Mouse (Mus musculus) midbrain, embryonic 15.5 days (tissue): ENCODE measurements at regions not wholly inside any gene's neighbourhood (a gene's known extent, or its start where the extent isn't known, plus 50 kb on each side); places are given as distances from the start of the nearest gene placed in this dataset.

ENCODE experiments used
- ATAC-seq: fragments of 200-750 bp; cut with Nextera tagmentation; replicated peaks from 2 replicates; pipeline ENCODE4 v1.8.0; 2017; ENCODE audit warnings: moderate TSS enrichment
- H3K27ac ChIP-seq: fragments of 300-500 bp; sonication (generic); 2 replicates; pipeline ENCODE4 v1.5.1; 2015; ENCODE audit warnings: mild to moderate bottlenecking, inconsistent platforms
- H3K27me3 ChIP-seq: fragments of 300-500 bp; sonication (generic); replicated peaks from 2 replicates; pipeline ENCODE4 v1.6.1; 2015; ENCODE audit warnings: inconsistent platforms
- H3K36me3 ChIP-seq: fragments of 300-500 bp; sonication (generic); replicated peaks from 2 replicates; pipeline ENCODE4 v1.6.1; 2015; ENCODE audit warnings: inconsistent platforms
- H3K4me1 ChIP-seq: fragments of 300-500 bp; sonication (generic); 2 replicates; pipeline ENCODE4 v1.6.1; 2015; ENCODE audit warnings: inconsistent platforms
- H3K4me2 ChIP-seq: fragments of 300-500 bp; sonication (generic); 2 replicates; pipeline ENCODE4 v1.6.1; 2015; ENCODE audit warnings: inconsistent platforms, mild to moderate bottlenecking, moderate library complexity
- H3K4me3 ChIP-seq: fragments of 300-500 bp; sonication (generic); 2 replicates; pipeline ENCODE4 v1.5.1; 2015; ENCODE audit warnings: mild to moderate bottlenecking, inconsistent platforms
- H3K9ac ChIP-seq: fragments of 300-500 bp; sonication (generic); 2 replicates; pipeline ENCODE4 v1.6.1; 2015; ENCODE audit warnings: mild to moderate bottlenecking, inconsistent platforms
- H3K9me3 ChIP-seq: fragments of 300-500 bp; sonication (generic); 2 replicates; pipeline ENCODE4 v1.6.1; 2016; ENCODE audit warnings: inconsistent platforms
- WGBS: fragments of 180-500 bp; shearing (Covaris S2); methylation state at CpG from one replicate; pipeline ENCODE4 v1.1.7; 2015; ENCODE audit warnings: mixed read lengths; 5-methylcytosine and 5-hydroxymethylcytosine counted together

DNA sequence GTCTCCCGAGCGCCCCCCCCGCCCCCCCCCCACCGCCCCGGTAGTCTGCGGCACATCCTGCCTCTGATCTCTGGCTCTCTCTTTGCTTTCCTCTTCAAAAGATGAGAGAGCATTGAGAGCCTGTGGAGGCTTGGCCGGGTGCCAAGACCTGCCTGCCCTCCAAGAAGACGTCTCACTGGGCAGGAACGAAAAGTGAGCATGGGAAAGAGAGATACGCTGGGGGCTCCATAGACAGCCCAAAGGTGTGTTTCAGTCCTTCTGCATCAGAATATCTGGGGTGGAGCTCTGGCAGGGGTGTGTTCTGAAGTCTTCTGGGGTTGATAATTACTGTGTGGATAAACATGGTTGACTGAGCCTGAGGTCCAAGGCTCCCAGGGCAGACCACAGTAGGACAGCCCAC, 126.7 kb downstream of the Mrm1 start:
- no peaks in the 10 kb centered on the region for H3K36me3 ChIP-seq
- H3K27ac ChIP-seq: no peak overlapping the region
- H3K4me1 ChIP-seq: peaks cover 22% of the 10 kb centered on the region
- H3K27me3 ChIP-seq: no peaks in the 10 kb centered on the region
- no peak overlapping the region for H3K4me2 ChIP-seq
- 9% methylated on average over 10 of the region's 10 CpGs for WGBS
- no peak for ATAC-seq
- H3K9ac ChIP-seq: no peak overlapping the region
- H3K4me3 ChIP-seq: no peak overlapping the region
- H3K9me3 ChIP-seq: no peaks in the 10 kb centered on the region

DNA sequence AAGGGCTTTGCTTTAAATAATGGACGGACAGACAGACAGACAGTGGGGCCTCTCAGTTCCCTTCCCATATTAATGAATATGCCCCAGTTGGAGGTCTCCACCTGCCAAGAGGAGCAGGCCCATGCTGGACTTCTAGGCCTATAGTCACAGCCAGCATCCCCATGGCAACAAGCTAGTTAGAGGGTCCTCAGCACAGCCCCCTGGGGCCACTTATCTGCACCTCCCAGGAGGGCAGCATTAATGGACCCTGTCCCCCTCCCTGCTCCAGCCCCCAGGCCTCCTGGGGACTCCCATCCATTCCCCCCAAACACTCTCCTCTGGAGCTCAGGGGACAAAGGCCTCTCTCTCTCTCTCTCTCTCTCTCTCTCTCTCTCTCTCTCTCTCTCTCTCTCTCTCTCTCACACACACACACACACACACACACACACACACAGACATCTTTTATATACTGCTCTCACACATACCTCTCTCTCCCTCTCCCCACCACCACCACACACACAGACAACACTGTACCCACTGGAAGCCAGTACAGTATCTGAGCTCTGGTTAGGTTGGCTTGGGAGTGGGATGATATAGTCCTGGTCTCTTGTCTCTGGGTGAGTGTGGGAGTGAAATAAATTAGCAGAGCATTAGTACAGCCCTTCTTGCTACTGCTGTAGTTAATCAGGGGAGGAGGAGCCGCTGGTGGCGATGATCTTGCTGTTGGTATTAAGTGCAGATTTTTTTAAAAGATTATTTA, 127.7 kb downstream of the Mrm1 start:
- 0 out of 2 replicates have a peak, but pooled peaks have one; percentile 42 for ATAC-seq
- H3K4me2 ChIP-seq: no peak overlapping the region
- peaks cover 15% of the 10 kb centered on the region for H3K4me1 ChIP-seq
- no peaks in the 10 kb centered on the region for H3K9me3 ChIP-seq
- 46% methylated on average over 3 of the region's 3 CpGs for whole genome bisulfite sequencing
- H3K36me3 ChIP-seq: no peaks in the 10 kb centered on the region
- H3K9ac ChIP-seq: no peak overlapping the region
- no peaks in the 10 kb centered on the region for H3K27me3 ChIP-seq
- H3K27ac ChIP-seq: no peak overlapping the region
- H3K4me3 ChIP-seq: no peak overlapping the region

DNA sequence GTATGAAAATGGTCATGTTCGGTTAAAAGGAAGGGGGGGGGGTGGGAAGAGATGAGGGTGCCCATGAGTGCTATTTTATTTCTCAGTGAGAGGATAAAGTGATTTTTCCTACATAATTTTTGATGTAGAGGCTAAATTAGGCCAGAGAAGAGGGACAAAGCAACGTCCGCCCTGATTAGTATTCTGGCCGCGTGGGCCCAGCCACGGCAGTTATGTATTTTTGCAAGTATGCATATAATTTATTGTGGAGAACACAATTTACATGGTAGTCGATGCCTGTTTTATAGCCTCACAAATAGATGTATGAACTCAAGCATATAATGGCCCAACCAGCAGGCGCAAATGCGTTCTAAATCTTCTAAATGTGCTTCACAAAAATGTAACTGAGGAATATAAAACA, 132.8 kb downstream of the Mrm1 start:
- no peak overlapping the region for H3K4me2 ChIP-seq
- H3K4me1 ChIP-seq: peaks cover 17% of the 10 kb centered on the region
- no peaks in the 10 kb centered on the region for H3K9me3 ChIP-seq
- no peak for ATAC-seq
- no peaks in the 10 kb centered on the region for H3K36me3 ChIP-seq
- no peak overlapping the region for H3K4me3 ChIP-seq
- H3K9ac ChIP-seq: no peak overlapping the region
- H3K27me3 ChIP-seq: 0 out of 2 replicates have a peak, but pooled peaks cover 5% of the 10 kb centered on the region
- 67% methylated on average over 9 of the region's 9 CpGs for WGBS
- H3K27ac ChIP-seq: peak overlapping the region; percentile 65

DNA sequence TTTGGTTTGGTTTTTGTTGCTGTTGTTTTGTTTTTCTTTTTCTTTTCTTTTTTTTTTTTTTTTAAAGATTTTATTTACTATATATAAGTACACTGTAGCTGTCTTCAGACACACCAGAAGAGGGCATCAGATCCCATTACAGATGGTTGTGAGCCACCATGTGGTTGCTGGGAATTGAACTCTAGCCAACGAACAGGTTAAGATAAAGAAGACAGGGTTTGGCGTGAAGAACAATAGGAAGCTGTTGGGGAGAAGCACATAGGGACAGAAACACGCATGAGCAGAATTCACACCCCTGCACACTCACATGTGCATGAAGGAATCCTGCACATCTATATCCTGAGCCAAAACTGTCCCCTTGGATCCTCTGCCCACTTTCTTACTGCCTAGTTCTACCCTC, 135.0 kb downstream of the Mrm1 start:
- ATAC-seq: no peak
- Histone ChIP-seq H3K27ac (no peak overlapping the region), H3K4me2 (no peak overlapping the region), H3K9ac (no peak overlapping the region), H3K9me3 (no peaks in the 10 kb centered on the region), H3K36me3 (no peaks in the 10 kb centered on the region), H3K4me1 (peaks cover 12% of the 10 kb centered on the region), H3K27me3 (0 out of 2 replicates have a peak, but pooled peaks cover 11% of the 10 kb centered on the region), H3K4me3 (no peak overlapping the region)
- whole genome bisulfite sequencing: 88% methylated on average over 3 of the region's 3 CpGs

DNA sequence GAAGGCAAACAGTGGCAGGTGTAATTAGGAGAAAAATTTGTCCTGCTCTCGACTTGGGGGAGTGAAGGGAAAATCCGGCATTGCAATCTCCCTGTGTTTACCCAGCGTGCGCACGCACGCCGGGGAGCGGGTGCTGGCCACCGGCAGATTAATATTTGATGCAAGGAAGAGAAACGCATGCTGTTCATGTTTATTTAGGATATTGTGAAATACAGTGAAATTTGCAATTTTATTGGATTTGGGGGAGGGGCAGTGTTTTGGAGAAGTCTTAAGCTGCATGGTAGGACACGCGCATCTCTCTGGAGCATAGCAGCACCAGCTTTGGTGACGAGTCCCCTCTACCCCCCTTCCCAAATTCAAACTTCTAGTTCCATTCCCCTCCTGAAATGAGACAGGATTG, 136.4 kb downstream of the Mrm1 start:
- H3K4me3 ChIP-seq: no peak overlapping the region
- WGBS: 45% methylated on average over 13 of the region's 13 CpGs
- H3K27me3 ChIP-seq: peaks cover 21% of the 10 kb centered on the region
- H3K4me2 ChIP-seq: no peak overlapping the region
- peaks cover 12% of the 10 kb centered on the region for H3K4me1 ChIP-seq
- no peak overlapping the region for H3K27ac ChIP-seq
- no peak overlapping the region for H3K9ac ChIP-seq
- no peak for ATAC-seq
- H3K9me3 ChIP-seq: no peaks in the 10 kb centered on the region
- H3K36me3 ChIP-seq: no peaks in the 10 kb centered on the region

DNA sequence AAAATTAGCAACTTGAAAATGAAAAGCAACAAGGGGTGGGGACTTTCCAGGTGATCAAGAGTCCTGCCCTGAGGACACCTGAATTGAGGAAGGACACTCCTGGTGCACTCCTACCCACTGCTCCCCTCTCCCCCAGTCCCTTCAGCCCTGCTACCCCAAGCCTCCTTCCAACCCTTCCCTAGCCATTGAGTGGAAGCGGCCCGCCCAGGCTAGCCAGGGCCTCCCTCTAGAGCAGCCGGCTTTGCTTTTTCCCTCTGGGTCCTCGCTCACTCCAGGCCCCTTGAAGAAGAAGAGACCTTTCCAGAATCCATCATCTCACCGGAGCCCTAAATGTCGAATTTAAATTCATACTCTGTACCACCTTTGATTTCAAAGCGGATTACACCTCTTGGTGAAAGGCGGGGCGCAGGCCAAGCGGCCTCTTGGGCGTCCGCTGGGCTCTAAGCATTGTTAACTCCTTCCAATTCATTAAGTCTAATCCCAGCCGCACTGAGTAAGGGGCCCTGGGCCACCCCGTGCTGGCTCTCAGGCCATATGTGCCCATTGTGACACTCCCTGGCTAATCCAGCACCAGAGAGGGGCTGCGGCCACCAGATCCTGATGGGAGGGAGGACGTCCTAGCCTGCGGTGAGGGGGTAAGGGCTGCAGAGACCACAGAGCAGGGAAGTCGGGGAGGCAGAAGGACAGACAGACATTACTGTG, 142.8 kb downstream of the Mrm1 start:
- Histone ChIP-seq H3K9ac (no peak overlapping the region), H3K36me3 (no peaks in the 10 kb centered on the region), H3K4me1 (peaks cover 8% of the 10 kb centered on the region), H3K9me3 (no peaks in the 10 kb centered on the region), H3K27me3 (peaks cover 19% of the 10 kb centered on the region), H3K27ac (0 out of 2 replicates have a peak overlapping the region, but pooled peaks have one; percentile 13), H3K4me2 (no peak overlapping the region), H3K4me3 (no peak overlapping the region)
- ATAC-seq: peak; percentile 66
- 9% methylated on average over 18 of the region's 18 CpGs for WGBS

DNA sequence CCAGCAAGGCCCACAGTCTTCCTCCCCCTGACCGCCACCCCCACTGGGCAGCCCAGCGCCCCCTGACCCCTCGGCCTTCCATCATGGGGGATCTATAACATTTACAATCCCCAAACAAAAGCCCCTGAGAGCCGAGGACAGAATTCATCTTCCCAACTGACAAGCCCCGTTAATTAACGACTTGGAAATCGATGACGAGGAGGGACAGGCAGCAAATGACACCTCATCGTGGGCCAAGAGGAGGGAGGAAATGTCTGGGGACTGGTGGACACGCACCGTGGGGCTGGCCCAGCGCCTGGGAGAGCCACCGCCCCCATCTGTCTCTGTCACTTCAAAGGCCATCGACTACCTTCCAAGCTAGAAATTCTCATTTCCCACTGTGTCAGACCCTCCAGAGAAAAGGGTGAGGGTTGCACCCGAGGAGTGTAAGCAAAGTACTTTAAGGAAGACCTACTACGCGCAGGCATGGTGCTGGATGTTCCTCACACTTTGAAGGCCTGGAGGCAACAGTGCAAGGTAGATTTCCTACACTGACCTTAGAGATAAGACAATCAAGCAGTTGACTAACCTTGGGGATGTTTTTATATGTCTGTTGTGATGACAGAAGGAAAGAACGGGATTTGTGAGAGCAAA, 146.4 kb downstream of the Mrm1 start:
- Histone ChIP-seq H3K4me2 (no peak overlapping the region), H3K27me3 (0 out of 2 replicates have a peak, but pooled peaks cover 4% of the 10 kb centered on the region), H3K27ac (no peak overlapping the region), H3K9me3 (no peaks in the 10 kb centered on the region), H3K4me3 (no peak overlapping the region), H3K9ac (no peak overlapping the region), H3K36me3 (no peaks in the 10 kb centered on the region), H3K4me1 (peaks cover 8% of the 10 kb centered on the region)
- ATAC-seq: no peak
- 57% methylated on average over 18 of the region's 18 CpGs for WGBS

DNA sequence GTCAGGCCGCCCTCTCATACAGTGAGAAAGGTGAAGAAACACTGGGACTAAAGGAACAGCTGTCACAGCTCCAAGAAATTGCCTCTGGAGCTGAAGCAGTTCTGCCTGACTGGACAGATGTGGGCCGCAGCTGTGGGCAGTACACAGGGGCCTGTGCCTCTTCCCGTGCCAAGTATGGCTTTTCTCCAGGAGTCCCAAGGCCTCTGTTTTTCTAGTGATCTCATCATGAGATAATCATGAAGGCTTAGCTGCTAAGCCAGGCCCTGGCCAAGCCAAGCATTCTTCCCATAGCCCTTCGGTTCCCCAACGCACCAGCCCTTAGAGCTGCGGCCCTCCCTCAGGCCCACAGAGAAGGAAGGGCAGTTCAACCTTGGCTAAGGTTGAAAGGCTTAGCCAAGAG, 146.2 kb upstream of the Lhx1 start:
- H3K9ac ChIP-seq: no peak overlapping the region
- WGBS: 79% methylated on average over 6 of the region's 6 CpGs
- H3K36me3 ChIP-seq: no peaks in the 10 kb centered on the region
- no peak overlapping the region for H3K4me2 ChIP-seq
- no peaks in the 10 kb centered on the region for H3K9me3 ChIP-seq
- ATAC-seq: no peak
- H3K27ac ChIP-seq: no peak overlapping the region
- H3K4me1 ChIP-seq: peaks cover 3% of the 10 kb centered on the region
- 0 out of 2 replicates have a peak, but pooled peaks cover 4% of the 10 kb centered on the region for H3K27me3 ChIP-seq
- H3K4me3 ChIP-seq: no peak overlapping the region

DNA sequence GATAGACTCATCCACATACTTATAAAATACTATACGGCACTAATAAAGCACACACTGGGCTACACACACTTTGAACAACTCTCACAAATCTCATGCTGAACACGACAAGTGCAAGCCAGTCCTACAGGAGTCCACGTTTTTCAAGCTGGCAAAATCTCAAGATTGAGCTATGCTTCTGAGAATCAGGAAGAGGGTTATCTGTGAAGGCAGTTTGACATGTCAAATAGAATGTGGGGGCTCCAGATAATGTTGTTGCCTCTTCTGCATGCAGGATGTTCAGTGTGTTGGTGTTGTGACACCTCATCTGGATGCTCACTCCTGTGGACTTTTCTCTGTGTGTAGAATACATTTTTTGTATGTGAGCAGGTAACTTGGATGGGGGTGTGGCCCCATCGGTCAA, 142.4 kb upstream of the Lhx1 start:
- Histone ChIP-seq H3K4me1 (no peaks in the 10 kb centered on the region), H3K27me3 (0 out of 2 replicates have a peak, but pooled peaks cover 2% of the 10 kb centered on the region), H3K4me3 (no peak overlapping the region), H3K4me2 (no peak overlapping the region), H3K36me3 (no peaks in the 10 kb centered on the region), H3K27ac (no peak overlapping the region), H3K9me3 (no peaks in the 10 kb centered on the region), H3K9ac (no peak overlapping the region)
- no peak for ATAC-seq
- WGBS: 85% methylated on average over 4 of the region's 4 CpGs

DNA sequence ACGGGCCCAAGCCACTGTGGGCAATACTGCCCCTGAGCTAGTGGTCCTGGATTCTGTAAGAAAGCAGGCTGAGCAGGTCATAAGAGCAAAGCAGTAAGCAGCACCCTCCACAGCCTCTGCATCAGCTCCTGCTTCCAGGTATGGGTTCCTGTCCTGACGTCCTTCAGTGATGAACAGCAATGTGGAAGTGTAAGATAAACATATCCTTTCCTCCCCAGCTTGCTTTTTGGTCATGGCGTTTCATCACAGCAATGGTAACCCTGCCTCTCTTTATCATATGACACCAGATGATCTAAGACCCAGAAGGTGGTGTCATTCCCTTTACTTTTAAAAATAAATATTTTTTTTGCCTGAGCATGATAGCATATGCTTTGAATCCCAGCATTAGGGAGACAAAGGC, 138.9 kb upstream of the Lhx1 start:
- peaks cover 13% of the 10 kb centered on the region for H3K4me1 ChIP-seq
- 81% methylated on average over 3 of the region's 3 CpGs for WGBS
- H3K9me3 ChIP-seq: no peaks in the 10 kb centered on the region
- no peak overlapping the region for H3K4me3 ChIP-seq
- no peak overlapping the region for H3K27ac ChIP-seq
- no peak overlapping the region for H3K9ac ChIP-seq
- H3K4me2 ChIP-seq: no peak overlapping the region
- H3K27me3 ChIP-seq: 0 out of 2 replicates have a peak, but pooled peaks cover 15% of the 10 kb centered on the region
- ATAC-seq: no peak
- no peaks in the 10 kb centered on the region for H3K36me3 ChIP-seq

DNA sequence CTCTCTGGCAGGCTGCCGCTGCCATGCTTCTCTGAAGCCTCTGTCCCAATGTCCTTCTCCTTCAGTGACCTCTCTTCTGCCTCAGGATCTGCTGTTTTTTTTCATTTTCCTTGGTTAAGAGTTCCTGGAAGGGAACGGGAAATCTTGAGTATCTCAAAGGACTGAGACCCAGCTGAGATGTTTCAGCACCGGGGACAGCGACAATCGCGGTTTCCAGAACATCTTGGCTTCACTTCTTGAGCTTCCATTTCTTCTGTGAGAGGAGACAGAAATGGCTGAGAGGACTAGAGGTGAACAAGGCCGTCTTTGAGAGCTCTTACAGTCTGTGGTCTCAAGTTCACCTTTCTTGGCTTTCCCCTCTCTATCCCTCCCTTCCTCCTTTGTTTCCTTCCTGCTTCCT, 136.6 kb upstream of the Lhx1 start:
- no peak overlapping the region for H3K4me2 ChIP-seq
- no peaks in the 10 kb centered on the region for H3K36me3 ChIP-seq
- no peak for ATAC-seq
- 0 out of 2 replicates have a peak, but pooled peaks cover 15% of the 10 kb centered on the region for H3K27me3 ChIP-seq
- H3K27ac ChIP-seq: no peak overlapping the region
- H3K9ac ChIP-seq: no peak overlapping the region
- H3K4me1 ChIP-seq: peaks cover 13% of the 10 kb centered on the region
- H3K9me3 ChIP-seq: no peaks in the 10 kb centered on the region
- 18% methylated on average over 7 of the region's 7 CpGs for WGBS
- no peak overlapping the region for H3K4me3 ChIP-seq

DNA sequence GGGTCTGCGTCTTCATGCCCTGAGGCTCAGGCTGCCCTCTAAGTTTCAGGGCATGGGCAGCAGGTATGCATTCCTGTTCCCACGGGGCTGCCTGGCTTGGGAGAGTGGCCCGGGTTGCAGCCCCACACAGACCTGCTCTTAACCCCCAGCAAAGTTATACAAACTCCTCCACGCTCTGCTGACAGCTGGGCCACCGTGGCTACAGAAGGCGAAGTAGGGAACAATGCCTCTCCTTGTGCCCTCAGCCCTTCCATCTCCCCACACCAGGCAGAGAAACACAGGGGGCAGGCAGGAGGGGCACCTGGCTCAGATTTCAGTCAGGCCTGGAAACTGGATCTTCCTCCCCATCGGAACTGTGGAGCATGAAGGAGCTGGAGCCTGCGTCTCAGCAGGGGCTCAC, 135.5 kb upstream of the Lhx1 start:
- Histone ChIP-seq H3K4me3 (no peak overlapping the region), H3K9ac (no peak overlapping the region), H3K36me3 (no peaks in the 10 kb centered on the region), H3K4me1 (peaks cover 13% of the 10 kb centered on the region), H3K27me3 (0 out of 2 replicates have a peak, but pooled peaks cover 15% of the 10 kb centered on the region), H3K9me3 (no peaks in the 10 kb centered on the region), H3K4me2 (no peak overlapping the region), H3K27ac (no peak overlapping the region)
- 16% methylated on average over 8 of the region's 8 CpGs for WGBS
- no peak for ATAC-seq
